Mouse (Mus musculus) layer of hippocampus, adult 8-10 months (tissue): ENCODE results near the gene Olfr156. TPM values are rescaled to one million over a fixed set of nuclear protein-coding genes. Genes with fewer than 3 reads are reported as not detected.

Experiments used
- total RNA-seq, 4 experiments: library from RNA; stranded (reverse); gene quantifications; 2 replicates each; pipeline ENCODE4 v1.2.4; 2022

Olfr156 gene
- total RNA-seq, 4 experiments from 2014 or later = not detected

Other genes starting within 250 kb of the Olfr156 start
- 10 to 100 TPM; 46.2 to 69.0 (median 51.0) TPM for gene Rgp1, start 245.2 kb downstream of the Olfr156 start, total RNA-seq
- 10 to 100 TPM; 58.7 to 64.7 (median 60.9) TPM for gene Gba2, start 245.0 kb downstream of the Olfr156 start, total RNA-seq
- gene Msmp, start 239.4 kb downstream of the Olfr156 start, total RNA-seq = not detected
- 10 to 100 TPM; 54.6 to 68.4 (median 59.4) TPM for gene Npr2, start 192.0 kb downstream of the Olfr156 start, total RNA-seq
- 1 to 10 TPM; 1.5 to 2.7 (median 2.0) TPM for gene Spag8, start 170.3 kb downstream of the Olfr156 start, total RNA-seq
- gene Hint2, start 167.4 kb downstream of the Olfr156 start, total RNA-seq = 10 to 100 TPM; 25.3 to 39.2 (median 37.6) TPM
- 10 to 100 TPM; 66.0 to 71.0 (median 68.4) TPM for gene Tmem8b, start 154.9 kb downstream of the Olfr156 start, total RNA-seq
- gene Fam221b, start 154.8 kb downstream of the Olfr156 start, total RNA-seq = 1 to 10 TPM in 3 of 4 experiments, under 1 TPM in 1; 0.84 to 1.5 (median 1.1) TPM
- not detected for gene Olfr70, start 123.1 kb downstream of the Olfr156 start, total RNA-seq
- gene Olfr71, start 113.6 kb downstream of the Olfr156 start, total RNA-seq = not detected
- gene Hrct1, start 96.7 kb downstream of the Olfr156 start, total RNA-seq = 1 to 10 TPM in 2 of 4 experiments, under 1 TPM in 2; 0.53 to 1.3 (median 0.93) TPM
- 1 to 10 TPM in 2 of 4 experiments, under 1 TPM in 2; 0.50 to 1.2 (median 0.94) TPM for gene Spaar, start 93.9 kb downstream of the Olfr156 start, total RNA-seq
- gene Olfr159, start 52.9 kb downstream of the Olfr156 start, total RNA-seq = not detected
- not detected for gene Olfr157, start 16.3 kb upstream of the Olfr156 start, total RNA-seq
- not detected for gene Olfr155, start 27.7 kb upstream of the Olfr156 start, total RNA-seq
- gene Reck, start 51.6 kb upstream of the Olfr156 start, total RNA-seq = 10 to 100 TPM in 1 of 4 experiments, 1 to 10 TPM in 3; 7.3 to 10.3 (median 7.8) TPM
- gene Glipr2, start 133.5 kb upstream of the Olfr156 start, total RNA-seq = 1 to 10 TPM; 2.1 to 5.8 (median 4.5) TPM
- gene Ccin, start 159.6 kb upstream of the Olfr156 start, total RNA-seq = not detected
- 100 to 1,000 TPM; 264 to 296 (median 284) TPM for gene Clta, start 180.6 kb upstream of the Olfr156 start, total RNA-seq